Mouse (Mus musculus) brain, embryonic 14.5 days (tissue): ENCODE data around the gene Bcar1. TPM values are rescaled to one million over a fixed set of nuclear protein-coding genes. Genes with fewer than 3 reads are reported as not detected.

Source experiments
- DNase-seq: peaks from one replicate; pipeline ENCODE4 v3.0.0-alpha.2; 2011; ENCODE audit warnings: low read depth
- CTCF ChIP-seq: fragments of 200-500 bp; IDR thresholded peaks from 2 replicates; pipeline ENCODE4 v1.5.1; 2012; ENCODE audit warnings: inconsistent platforms, mild to moderate bottlenecking, moderate library complexity, borderline replicate concordance; ENCODE audit not compliant: insufficient read depth, insufficient read length; ENCODE audit errors: extremely low read depth
- POLR2A ChIP-seq: fragments of 200-500 bp; IDR thresholded peaks from 2 replicates; pipeline ENCODE4 v1.6.1; 2012; ENCODE audit warnings: mild to moderate bottlenecking, inconsistent platforms, borderline replicate concordance; ENCODE audit not compliant: poor library complexity, insufficient read depth, insufficient read length, severe bottlenecking; ENCODE audit errors: extremely low read depth
- polyA plus RNA-seq: library from polyadenylated mRNA; depleted of rRNA; stranded (reverse); fragments of >200 nt; gene quantifications from 2 replicates; pipeline ENCODE4 v1.2.3, GENCODE M21; 2012

The Bcar1 gene
- polyA plus RNA-seq, 1 experiment = 101 TPM

DNA sequence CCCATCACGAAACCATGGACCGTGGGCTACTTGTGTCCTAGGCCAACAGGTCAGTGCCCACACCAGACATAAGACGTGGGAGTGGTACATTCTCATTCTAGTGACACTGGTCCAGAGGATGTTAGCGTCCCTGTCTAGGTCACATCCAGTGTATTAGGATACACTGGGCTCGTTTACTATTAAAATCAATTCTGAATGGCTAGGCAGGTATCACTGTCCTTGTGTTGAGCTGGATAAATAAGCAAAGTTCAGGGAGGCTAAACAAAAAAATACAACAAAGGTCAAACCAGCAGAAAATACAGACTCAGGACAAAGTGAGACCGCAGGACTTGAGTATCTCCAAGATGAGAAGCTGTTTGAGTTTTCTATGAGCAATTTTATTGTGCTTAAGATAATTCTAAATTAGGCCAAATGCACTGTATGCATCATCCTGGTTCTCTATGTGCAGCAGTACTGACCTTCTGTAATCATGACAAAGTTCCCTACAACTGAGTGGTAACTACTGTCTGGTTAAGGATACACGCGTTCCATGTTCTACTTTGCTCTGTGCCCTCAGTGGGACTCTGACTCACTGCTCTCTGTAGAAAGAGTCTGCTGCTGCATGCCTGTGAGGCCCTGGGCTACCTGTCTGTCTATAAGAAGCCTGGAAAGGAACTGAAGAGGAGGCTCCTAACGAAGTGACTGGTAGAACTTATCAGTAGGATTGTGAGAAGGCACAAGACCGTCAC, 37.3 kb upstream of the Bcar1 start:
- no peak for DNase-seq
- TF ChIP-seq POLR2A (no peak), CTCF (no peak)

GRCm38 (mm10) chr8:111779690-111780089, 36.1 kb upstream of the Bcar1 start:
- TF ChIP-seq POLR2A (no peak), CTCF (no peak)

GRCm38 (mm10) chr8:111778801-111779200, 35.2 kb upstream of the Bcar1 start:
- TF ChIP-seq CTCF = no peak
- TF ChIP-seq POLR2A = no peak
- DNase-seq = peak; percentile 71

More at GRCm38 (mm10) chr8:111779690-111780089, 36.1 kb upstream of the Bcar1 start:
- no peak for DNase-seq

DNA sequence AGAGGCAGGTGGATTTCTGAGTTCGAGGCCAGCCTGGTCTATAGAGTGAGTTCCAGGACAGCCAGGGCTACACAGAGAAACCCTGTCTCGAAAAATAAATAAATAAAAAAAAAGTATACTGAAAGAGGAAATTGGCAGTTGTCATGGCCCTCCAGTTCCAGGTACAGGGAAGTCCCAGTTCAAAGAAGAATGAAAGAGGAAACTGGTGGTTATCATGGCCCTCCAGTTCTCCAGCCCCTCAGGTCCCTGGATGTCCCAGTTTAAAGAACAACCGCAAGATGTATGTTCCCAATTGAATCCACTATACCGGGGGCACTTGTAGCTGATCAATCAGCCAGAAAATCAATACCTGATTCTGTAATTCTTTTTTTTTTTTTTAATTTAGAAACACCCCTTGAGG, 32.9 kb upstream of the Bcar1 start:
- no peak for DNase-seq
- TF ChIP-seq POLR2A (no peak), CTCF (no peak)

DNA sequence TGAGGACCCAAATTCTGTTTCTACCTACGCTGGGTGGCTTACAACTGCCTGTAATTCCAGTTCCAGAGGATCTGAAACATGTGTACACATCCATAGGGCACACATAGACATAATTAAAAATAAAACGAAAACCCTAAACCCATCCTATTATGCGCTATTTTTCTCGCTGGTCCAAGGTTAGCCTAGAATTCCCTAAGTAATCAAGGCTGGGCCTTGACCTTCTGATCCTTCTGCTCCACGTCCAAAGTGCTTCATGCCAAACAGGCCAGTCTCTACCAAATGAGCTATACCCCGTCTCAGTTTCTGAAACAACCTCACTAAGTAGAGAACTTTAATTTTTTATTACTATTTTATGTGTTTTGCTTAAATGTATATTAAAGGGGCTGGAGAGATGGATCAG, 32.2 kb upstream of the Bcar1 start:
- TF ChIP-seq POLR2A (no peak), CTCF (no peak)
- no peak for DNase-seq

- no peak for DNase-seq
- no peak for TF ChIP-seq CTCF
- TF ChIP-seq POLR2A = no peak
Measured at GRCm38 (mm10) chr8:111773476-111773875, 29.9 kb upstream of the Bcar1 start.

DNA sequence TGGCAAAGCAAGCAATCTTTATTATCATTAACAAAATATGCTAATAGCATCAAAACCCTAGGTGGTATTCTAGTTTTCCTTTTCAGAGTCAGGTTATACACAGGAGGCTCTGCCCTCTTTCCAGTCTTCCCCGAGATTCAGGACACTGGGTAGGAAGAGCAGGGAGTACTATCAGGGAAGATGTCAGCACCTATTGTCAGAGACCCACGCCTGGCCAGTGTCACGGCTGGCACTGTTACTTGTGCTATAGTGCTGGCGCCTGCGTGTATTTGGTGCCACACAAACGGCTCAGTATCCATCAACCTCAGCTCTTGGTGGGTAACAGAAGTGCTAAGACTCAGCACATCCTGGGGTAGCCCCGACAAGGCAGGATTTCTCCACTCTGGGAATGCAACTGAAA, 29.4 kb upstream of the Bcar1 start:
- no peak for DNase-seq
- TF ChIP-seq CTCF (no peak), POLR2A (no peak)

DNA sequence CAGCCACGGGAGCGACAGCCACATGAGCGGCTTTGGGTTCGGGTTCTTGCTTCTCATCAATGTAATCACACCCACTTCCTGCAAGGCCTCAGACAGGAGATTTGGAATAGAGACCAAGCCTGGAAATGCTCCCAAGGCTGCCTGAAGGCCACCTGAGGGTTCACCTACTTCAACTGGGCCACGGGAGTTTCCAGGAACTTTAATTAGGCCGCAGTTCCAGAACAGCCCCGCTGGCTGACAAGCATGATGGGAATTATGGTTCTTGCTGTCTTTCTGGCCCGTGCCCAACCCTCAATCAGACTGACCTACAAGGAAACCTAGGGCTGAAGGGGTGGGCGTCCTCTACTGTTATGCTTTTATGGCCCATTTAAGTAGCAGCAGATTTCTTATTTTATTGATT, 28.5 kb upstream of the Bcar1 start:
- no peak for DNase-seq
- no peak for TF ChIP-seq CTCF
- TF ChIP-seq POLR2A = no peak

DNA sequence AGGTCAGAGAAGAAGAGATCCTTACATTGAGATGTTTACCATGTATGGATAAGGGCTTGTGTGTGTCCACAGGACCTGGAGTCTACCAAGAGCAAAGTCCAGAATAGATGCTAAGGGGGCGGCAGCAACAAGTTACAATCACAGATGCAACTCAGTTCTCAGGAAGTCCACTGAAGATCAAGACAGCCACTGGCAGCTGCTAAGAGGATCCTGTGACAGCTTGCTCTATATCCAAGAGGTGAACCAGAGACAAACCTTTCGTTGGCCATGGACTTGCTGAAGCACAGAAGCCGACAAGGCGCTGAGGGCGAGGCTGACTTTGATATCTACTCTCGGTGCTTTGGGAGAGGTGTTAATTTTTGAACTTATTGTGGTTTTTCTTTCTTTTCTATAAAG, 28.0 kb upstream of the Bcar1 start:
- TF ChIP-seq CTCF = no peak
- TF ChIP-seq POLR2A = no peak
- no peak for DNase-seq

- peak; percentile 89 for DNase-seq
- no peak for TF ChIP-seq POLR2A
- no peak for TF ChIP-seq CTCF
Measured at GRCm38 (mm10) chr8:111770958-111771624, 27.5 kb upstream of the Bcar1 start.

DNA sequence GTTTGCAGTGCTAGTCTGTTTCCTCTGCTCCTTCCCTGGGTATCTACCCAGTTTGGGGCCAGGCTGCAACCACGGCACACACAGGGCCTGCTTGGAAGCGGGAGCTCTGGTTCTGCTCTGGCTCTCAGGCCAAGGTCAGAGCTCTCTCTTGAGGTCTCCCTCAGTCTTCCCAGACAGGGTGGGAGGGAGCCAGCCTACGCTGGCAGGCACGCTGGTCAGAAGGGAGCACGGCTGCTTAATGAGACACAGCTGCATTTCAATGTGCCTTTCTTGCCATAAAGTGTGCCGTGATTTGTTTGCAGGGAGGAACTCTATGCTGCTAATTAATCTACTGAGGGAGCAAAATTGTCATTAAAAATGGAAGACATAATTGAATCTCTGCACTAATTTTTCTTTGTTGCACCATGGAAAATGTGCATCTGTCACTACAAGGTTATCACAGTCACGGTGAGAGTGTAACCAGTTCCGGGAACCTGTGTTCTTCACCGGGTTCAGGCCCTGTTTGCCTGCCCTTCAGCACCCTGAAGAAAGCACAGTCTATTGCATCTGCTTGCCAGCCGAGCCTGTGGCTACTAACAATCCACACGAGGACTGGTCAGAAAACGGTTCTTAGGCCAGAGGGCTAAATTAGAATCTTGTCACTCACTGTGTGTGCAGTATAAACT, 26.3 kb upstream of the Bcar1 start:
- TF ChIP-seq CTCF (no peak), POLR2A (no peak)
- peak; percentile 86 for DNase-seq
